Mouse (Mus musculus): Measurements from ENCODE around the gene Hoxa6. TPM values are rescaled to one million over a fixed set of nuclear protein-coding genes. Genes with fewer than 3 reads are reported as not detected.

Gene Hoxa6
- polyA plus RNA-seq, 1 experiment from 2014 or later = not detected

DNA sequence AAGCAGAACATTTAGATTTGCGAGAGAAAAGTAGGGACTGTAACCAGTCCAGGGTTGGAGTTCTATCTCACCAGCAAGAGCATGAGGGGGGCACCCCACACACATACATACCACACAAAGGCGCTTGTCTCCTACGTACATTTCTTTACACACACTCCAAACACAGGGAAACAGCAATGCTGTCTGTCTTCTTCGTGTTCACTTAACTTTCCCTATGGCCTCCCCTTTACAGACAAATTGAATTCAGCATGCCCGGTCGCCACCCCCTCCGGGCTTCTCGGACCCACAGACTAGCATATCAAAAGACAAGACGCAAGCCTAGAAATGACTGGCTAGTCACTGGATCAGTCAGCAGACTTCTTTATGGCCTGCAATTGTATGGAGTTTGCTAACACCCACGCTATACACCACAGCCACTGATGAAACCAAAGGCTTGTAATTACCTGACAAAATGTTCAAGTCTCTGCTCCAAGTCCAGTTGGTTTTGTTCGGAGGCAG lies 28.3 kb downstream of the Hoxa6 start:
- Histone ChIP-seq H3K4me1 (replicated peaks) (peaks cover 9% of the 10 kb centered on the region; the same call in 1 of the 2 replicates), H3K27ac (replicated peaks) (no peak overlapping the region), H3K9me3 (replicated peaks) (no peaks in the 10 kb centered on the region), H3K36me3 (replicated peaks) (no peaks in the 10 kb centered on the region), H3K27me3 (peaks cover 93% of the 10 kb centered on the region), H3K4me3 (replicated peaks) (no peak overlapping the region), H3K4me2 (no peak overlapping the region), H3K9ac (no peak overlapping the region)
- ATAC-seq (ENCODE audit: insufficient read depth) = no peak
- WGBS (ENCODE audit: insufficient replicate concordance) = 41% methylated on average over 11 of the region's 11 CpGs

- Histone ChIP-seq H3K27ac (replicated peaks) (no peak overlapping the region), H3K4me3 (replicated peaks) (0 out of 2 replicates have a peak overlapping the region, but pooled peaks have one; percentile 4), H3K9ac (no peak overlapping the region), H3K4me1 (replicated peaks) (peaks cover 9% of the 10 kb centered on the region; the same call in 1 of the 2 replicates), H3K27me3 (peaks cover 93% of the 10 kb centered on the region), H3K9me3 (replicated peaks) (no peaks in the 10 kb centered on the region), H3K36me3 (replicated peaks) (no peaks in the 10 kb centered on the region), H3K4me2 (peak overlapping the region; percentile 4)
- 25% methylated on average over 10 of the region's 10 CpGs for WGBS (ENCODE audit: insufficient replicate concordance)
- ATAC-seq (ENCODE audit: insufficient read depth) = no peak
Observed at GRCm38 (mm10) chr6:52179690-52180089, 28.8 kb downstream of the Hoxa6 start.

DNA sequence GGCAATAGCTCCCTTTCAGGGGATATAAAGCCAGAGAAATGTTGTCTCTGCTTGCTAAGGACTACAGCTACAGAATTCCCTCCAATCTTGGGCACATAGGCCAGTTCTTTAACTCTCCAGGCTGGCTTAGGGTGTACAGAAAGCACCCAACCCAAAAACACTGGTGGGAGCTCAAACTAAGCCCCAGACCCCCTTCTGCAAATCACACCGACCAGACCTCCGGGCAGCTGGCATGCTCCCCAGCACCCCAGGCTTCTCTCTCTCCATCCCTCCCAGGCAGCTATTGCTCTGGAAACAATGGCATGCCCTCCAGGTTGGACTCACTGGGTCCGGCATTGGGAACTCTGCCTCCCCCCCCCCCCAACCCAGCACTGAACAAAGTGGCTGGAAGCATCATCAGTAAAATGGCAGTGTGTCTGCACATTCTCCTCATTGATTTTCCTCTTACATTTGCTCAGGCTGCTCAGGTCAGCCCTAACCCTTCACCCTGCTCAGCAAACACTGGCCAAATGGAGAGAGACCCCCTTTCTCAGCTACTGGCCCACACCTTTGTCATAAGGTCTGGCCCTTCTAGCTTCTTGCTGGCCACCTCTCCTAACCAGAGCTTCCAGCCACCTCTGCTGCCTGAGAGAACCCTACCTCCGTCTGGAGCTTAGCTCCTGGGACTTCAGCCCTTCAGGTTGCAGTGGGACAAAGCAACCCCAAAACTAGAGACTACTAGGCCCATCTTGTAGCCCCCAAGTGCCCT lies 29.4 kb downstream of the Hoxa6 start:
- Histone ChIP-seq H3K4me2 (peak overlapping the region; percentile 4; the same call in 1 of the 2 replicates), H3K27me3 (peaks cover 92% of the 10 kb centered on the region), H3K36me3 (replicated peaks) (no peaks in the 10 kb centered on the region), H3K4me3 (replicated peaks) (no peak overlapping the region), H3K4me1 (replicated peaks) (peaks cover 7% of the 10 kb centered on the region; the same call in 1 of the 2 replicates), H3K9me3 (replicated peaks) (no peaks in the 10 kb centered on the region), H3K27ac (replicated peaks) (no peak overlapping the region), H3K9ac (no peak overlapping the region)
- no peak for ATAC-seq (ENCODE audit: insufficient read depth)
- WGBS (ENCODE audit: insufficient replicate concordance) = 26% methylated on average over 4 of the region's 4 CpGs

GRCm38 (mm10) chr6:52177806-52178205 lies 30.7 kb downstream of the Hoxa6 start:
- H3K4me2 ChIP-seq = 0 out of 2 replicates have a peak overlapping the region, but pooled peaks have one; percentile 25
- no peak overlapping the region for H3K4me3 ChIP-seq (replicated peaks)
- WGBS (ENCODE audit: insufficient replicate concordance) = 12% methylated on average over 9 of the region's 9 CpGs
- ATAC-seq (ENCODE audit: insufficient read depth) = no peak
- H3K9ac ChIP-seq = no peak overlapping the region
- 0 out of 2 replicates have a peak, but pooled peaks cover 3% of the 10 kb centered on the region for H3K4me1 ChIP-seq (replicated peaks)
- H3K27ac ChIP-seq (replicated peaks) = no peak overlapping the region
- no peaks in the 10 kb centered on the region for H3K36me3 ChIP-seq (replicated peaks)
- H3K9me3 ChIP-seq (replicated peaks) = no peaks in the 10 kb centered on the region
- peaks cover 94% of the 10 kb centered on the region for H3K27me3 ChIP-seq

DNA sequence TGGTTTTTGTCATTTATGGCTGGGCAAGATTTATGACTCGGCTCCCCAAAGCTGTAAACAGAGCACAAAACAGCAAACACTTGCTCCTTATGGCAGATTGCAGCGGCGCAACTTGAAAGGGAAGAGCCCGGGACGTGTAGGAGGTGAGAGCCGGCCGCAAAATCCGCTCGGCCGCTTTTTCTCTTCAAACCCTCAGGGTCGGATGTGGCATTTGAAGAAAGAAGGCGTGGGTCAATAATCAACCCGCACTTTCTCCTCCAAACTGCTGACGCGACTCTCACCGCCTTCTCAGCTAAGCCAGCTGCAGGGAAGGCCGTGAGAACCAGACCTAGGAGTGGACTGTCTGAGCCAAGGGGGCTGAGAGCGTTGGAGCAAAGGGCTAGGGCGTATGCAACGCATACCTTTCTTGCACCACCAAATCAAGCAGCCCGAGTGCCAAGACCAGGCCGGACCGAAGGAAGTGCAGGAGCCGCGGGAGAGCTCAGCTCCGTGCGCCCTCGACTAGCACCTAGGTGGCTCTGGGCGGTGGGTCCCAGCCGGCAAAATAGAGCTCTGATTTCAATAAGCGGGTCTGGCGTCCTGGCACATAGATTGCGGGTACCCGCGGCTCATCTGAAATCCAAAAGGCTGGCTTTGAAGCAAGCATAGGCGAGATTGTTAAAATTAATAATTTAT lies 31.3 kb downstream of the Hoxa6 start, which contains the start of gene 5730596B20Rik:
TSS of gene 5730596B20Rik (plus strand) at position 438 of the 675 bp plus-strand sequence.
- peak within 1 kb of the TSS; percentile 25 for H3K4me2 ChIP-seq
- H3K4me1 ChIP-seq (replicated peaks) = peaks cover 9% of the 10 kb centered on the region; the same call in 1 of the 2 replicates
- no peak within 1 kb of the TSS for H3K27ac ChIP-seq (replicated peaks)
- H3K36me3 ChIP-seq (replicated peaks) = no peaks in the 10 kb centered on the region
- H3K27me3 ChIP-seq = peaks cover 99% of the 10 kb centered on the region
- no peak for ATAC-seq (ENCODE audit: insufficient read depth)
- H3K4me3 ChIP-seq (replicated peaks) = peak within 1 kb of the TSS; percentile 39; the same call in 1 of the 2 replicates
- 5% methylated on average over 36 of the region's 36 CpGs for WGBS (ENCODE audit: insufficient replicate concordance)
- no peaks in the 10 kb centered on the region for H3K9me3 ChIP-seq (replicated peaks)
- no peak within 1 kb of the TSS for H3K9ac ChIP-seq

DNA sequence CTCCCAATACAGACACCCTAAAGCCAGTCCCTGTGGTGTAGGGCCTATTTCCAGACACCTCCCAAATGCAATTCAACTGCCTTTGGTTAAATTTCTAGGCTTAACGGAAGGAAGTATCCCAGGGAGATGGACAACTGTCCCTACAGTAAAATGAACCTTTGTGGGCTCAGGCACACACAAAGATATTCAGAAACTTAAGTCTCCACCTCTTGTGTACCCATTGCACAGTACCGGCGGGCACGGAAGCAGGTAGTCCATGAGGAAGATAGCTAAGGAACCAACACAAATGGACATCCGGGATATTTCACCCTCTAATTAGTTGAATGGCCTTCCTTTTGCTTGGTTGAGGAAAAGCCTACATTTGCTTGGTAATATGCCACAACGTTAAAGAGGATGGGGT lies 32.1 kb downstream of the Hoxa6 start:
- WGBS (ENCODE audit: insufficient replicate concordance) = 4% methylated on average over 6 of the region's 6 CpGs
- H3K4me1 ChIP-seq (replicated peaks) = peaks cover 11% of the 10 kb centered on the region; the same call in 1 of the 2 replicates
- peak overlapping the region; percentile 39; the same call in 1 of the 2 replicates for H3K4me3 ChIP-seq (replicated peaks)
- H3K4me2 ChIP-seq = peak overlapping the region; percentile 23; the same call in 1 of the 2 replicates
- no peak overlapping the region for H3K9ac ChIP-seq
- no peaks in the 10 kb centered on the region for H3K36me3 ChIP-seq (replicated peaks)
- peaks cover 99% of the 10 kb centered on the region for H3K27me3 ChIP-seq
- no peaks in the 10 kb centered on the region for H3K9me3 ChIP-seq (replicated peaks)
- H3K27ac ChIP-seq (replicated peaks) = no peak overlapping the region
- ATAC-seq (ENCODE audit: insufficient read depth) = no peak

- peaks cover 99% of the 10 kb centered on the region for H3K27me3 ChIP-seq
- no peak overlapping the region; the same call in 1 of the 2 replicates for H3K9ac ChIP-seq
- peak overlapping the region; percentile 39 for H3K4me3 ChIP-seq (replicated peaks)
- H3K27ac ChIP-seq (replicated peaks) = no peak overlapping the region
- H3K4me1 ChIP-seq (replicated peaks) = peaks cover 8% of the 10 kb centered on the region; the same call in 1 of the 2 replicates
- 3% methylated on average over 11 of the region's 35 CpGs for WGBS (ENCODE audit: insufficient replicate concordance)
- H3K4me2 ChIP-seq = peak overlapping the region; percentile 23; the same call in 1 of the 2 replicates
- no peaks in the 10 kb centered on the region for H3K36me3 ChIP-seq (replicated peaks)
- no peaks in the 10 kb centered on the region for H3K9me3 ChIP-seq (replicated peaks)
- ATAC-seq (ENCODE audit: insufficient read depth) = no peak
Observed at GRCm38 (mm10) chr6:52175864-52176263, 32.7 kb downstream of the Hoxa6 start.

- no peak for ATAC-seq (ENCODE audit: insufficient read depth)
- Histone ChIP-seq H3K27ac (replicated peaks) (no peak overlapping the region), H3K4me3 (replicated peaks) (peak overlapping the region; percentile 39), H3K27me3 (peaks cover 99% of the 10 kb centered on the region), H3K36me3 (replicated peaks) (no peaks in the 10 kb centered on the region), H3K9me3 (replicated peaks) (no peaks in the 10 kb centered on the region), H3K9ac (no peak overlapping the region; the same call in 1 of the 2 replicates), H3K4me2 (no peak overlapping the region; the same call in 1 of the 2 replicates), H3K4me1 (replicated peaks) (peaks cover 8% of the 10 kb centered on the region; the same call in 1 of the 2 replicates)
- WGBS (ENCODE audit: insufficient replicate concordance) = 4% methylated on average over 37 of the region's 41 CpGs
Observed at GRCm38 (mm10) chr6:52174968-52175751, 33.4 kb downstream of the Hoxa6 start.

DNA sequence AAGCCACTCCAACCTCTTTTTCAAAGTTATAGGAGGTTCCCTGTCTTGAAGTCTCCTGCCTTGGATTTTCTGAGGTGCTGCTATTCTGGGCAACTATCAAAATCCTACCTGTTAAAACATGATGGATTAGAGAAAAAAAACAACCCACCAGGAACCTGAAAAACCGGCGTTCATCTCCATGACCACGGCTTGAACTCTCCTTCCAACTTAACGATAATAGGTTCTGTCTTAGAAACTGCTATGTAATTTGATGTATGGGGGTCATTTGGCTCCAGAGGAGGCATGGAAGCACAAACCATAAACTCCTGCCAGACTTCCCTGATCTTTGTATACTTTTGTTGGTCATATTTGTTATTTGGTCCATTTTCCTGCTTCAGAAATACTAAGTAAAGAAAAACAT lies 34.9 kb downstream of the Hoxa6 start:
- Histone ChIP-seq H3K4me2 (no peak overlapping the region), H3K9me3 (replicated peaks) (no peaks in the 10 kb centered on the region), H3K9ac (no peak overlapping the region), H3K27ac (replicated peaks) (no peak overlapping the region), H3K4me3 (replicated peaks) (no peak overlapping the region), H3K36me3 (replicated peaks) (no peaks in the 10 kb centered on the region), H3K4me1 (replicated peaks) (peaks cover 8% of the 10 kb centered on the region; the same call in 1 of the 2 replicates), H3K27me3 (peaks cover 99% of the 10 kb centered on the region)
- WGBS (ENCODE audit: insufficient replicate concordance) = 17% methylated on average over 4 of the region's 4 CpGs
- ATAC-seq (ENCODE audit: insufficient read depth) = no peak

DNA sequence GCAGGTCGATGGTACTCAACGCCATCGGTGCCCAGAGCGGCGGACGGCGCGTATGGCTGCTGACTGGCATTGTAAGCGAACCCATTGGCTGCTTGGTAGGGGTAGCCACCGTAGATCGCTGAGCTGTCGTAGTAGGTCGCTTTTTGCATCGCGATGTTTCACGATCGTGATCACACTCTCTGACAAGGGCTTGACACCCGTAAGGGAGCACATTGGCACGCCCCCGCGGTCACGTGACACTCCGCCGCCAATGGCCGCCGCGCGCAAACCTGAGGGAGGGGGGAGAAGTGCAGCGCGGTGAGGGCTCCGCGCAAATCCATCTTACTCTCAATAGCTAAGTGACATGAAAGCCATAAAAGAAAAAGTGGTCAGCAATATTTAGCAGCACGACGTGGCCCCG lies 36.0 kb downstream of the Hoxa6 start:
- WGBS (ENCODE audit: insufficient replicate concordance) = 2% methylated on average over 35 of the region's 35 CpGs

More for the DNA sequence above, 36.0 kb downstream of the Hoxa6 start:
- Histone ChIP-seq H3K36me3 (replicated peaks) (no peaks in the 10 kb centered on the region), H3K27me3 (peaks cover 99% of the 10 kb centered on the region), H3K9ac (no peak overlapping the region), H3K27ac (replicated peaks) (0 out of 2 replicates have a peak overlapping the region, but pooled peaks have one; percentile 19), H3K9me3 (replicated peaks) (no peaks in the 10 kb centered on the region), H3K4me2 (peak overlapping the region; percentile 36), H3K4me1 (replicated peaks) (peaks cover 8% of the 10 kb centered on the region; the same call in 1 of the 2 replicates), H3K4me3 (replicated peaks) (no peak overlapping the region)
- ATAC-seq (ENCODE audit: insufficient read depth) = no peak

Data from liver, embryonic 15.5 days (tissue).